In genomic region chr7:19359892-19360641, GRCm38 (mm10) we compare ENCODE assay signal across 8 mouse cellular contexts. TPM values are rescaled to one million over a fixed set of nuclear protein-coding genes. Genes with fewer than 3 reads are reported as not detected.
DNase-seq lines count a peak whose midpoint lies in the region; ATAC-seq lines count a peak whose summit lies in the region.

No protein-coding gene starts in this region.

- DNase-seq in adipocyte (ENCODE audit: low spot score) = peak; percentile 85
- peak; percentile 73 to 77 for DNase-seq in cerebellum, postnatal 14 days
- peak; percentile 75 to 76 for DNase-seq in frontal cortex, postnatal 10 days (ENCODE audit: low spot score in 2 of 2)
- peak; percentile 85 for DNase-seq in hindbrain, embryonic 11.5 days (ENCODE audit: low spot score)
- peak; percentile 37 to 53 for DNase-seq in layer of hippocampus, postnatal 25 days (ENCODE audit: extremely low spot score in 1 of 2, low spot score in 1 of 2)
- DNase-seq in lung, postnatal 14 days = peak; percentile 69
- DNase-seq in right cerebral cortex, postnatal 10 days (ENCODE audit: low spot score in 2 of 2) = peak; percentile 85 to 90
- peak; percentile 77 for DNase-seq in urinary bladder, postnatal 4 days (ENCODE audit: low spot score in 2 of 2)

- H3K9ac ChIP-seq in hindbrain, embryonic 11.5 days (ENCODE audit: low read depth, low read length) = peak overlapping the region; percentile 59

- peak overlapping the region; percentile 62 for H3K4me3 ChIP-seq in hindbrain, embryonic 11.5 days (ENCODE audit: low read depth, low read length)

- WGBS in hindbrain, embryonic 11.5 days = under 1% methylated on average over 45 of the region's 45 CpGs

- peaks cover 15% of the 10 kb centered on the region; the same call in 1 of the 2 replicates for H3K4me1 ChIP-seq in hindbrain, embryonic 11.5 days (replicated peaks; ENCODE audit: control insufficient read depth, insufficient read depth, low read length)

- peaks cover 6% of the 10 kb centered on the region; the same call in 1 of the 2 replicates for H3K36me3 ChIP-seq in hindbrain, embryonic 11.5 days (ENCODE audit: control insufficient read depth, insufficient read depth, low read length)

- peaks cover 4% of the 10 kb centered on the region; the same call in 1 of the 2 replicates for H3K27me3 ChIP-seq in hindbrain, embryonic 11.5 days (ENCODE audit: control insufficient read depth, insufficient read depth, low read length)

- ATAC-seq in hindbrain, embryonic 11.5 days (ENCODE audit: low FRiP score) = peak; percentile 77

- no peaks in the 10 kb centered on the region for H3K9me3 ChIP-seq in hindbrain, embryonic 11.5 days (ENCODE audit: control insufficient read depth, low read length)

- peak overlapping the region; percentile 7; the same call in 1 of the 2 replicates for H3K27ac ChIP-seq in hindbrain, embryonic 11.5 days (ENCODE audit: low read depth, low read length)

- H3K4me2 ChIP-seq in hindbrain, embryonic 11.5 days (replicated peaks; ENCODE audit: low read depth, low read length) = peak overlapping the region; percentile 96

RNA-seq across cellular contexts. Expression of gene Ppp1r13l, which starts 0.5 kb away (rescaled TPM):
- 3.2 and 5.0 TPM in 2 replicates for polyA plus RNA-seq in hindbrain, embryonic 11.5 days (2014; fragmentation: Nextera tagmentation; extraction: Ambion mirVana)
- total RNA-seq in layer of hippocampus, postnatal 25 days (2021) = 1 to 10 TPM; 4.5 to 4.8 TPM

RNA-seq across cellular contexts. Expression of gene Cd3eap, which starts 0.8 kb away (rescaled TPM):
- 14.7 and 15.2 TPM in 2 replicates for polyA plus RNA-seq in hindbrain, embryonic 11.5 days (2014; fragmentation: Nextera tagmentation; extraction: Ambion mirVana)
- 10 to 100 TPM; 17.7 to 18.3 TPM for total RNA-seq in layer of hippocampus, postnatal 25 days (2021)

RNA-seq across cellular contexts. Expression of gene Ercc1, which starts 15.5 kb away (rescaled TPM):
- 108 and 112 TPM in 2 replicates for polyA plus RNA-seq in hindbrain, embryonic 11.5 days (2014; fragmentation: Nextera tagmentation; extraction: Ambion mirVana)
- total RNA-seq in layer of hippocampus, postnatal 25 days (2021) = 10 to 100 TPM; 37.8 to 39.1 TPM

RNA-seq across cellular contexts. Expression of gene Ercc2, which starts 21.7 kb away (rescaled TPM):
- 7.7 and 8.7 TPM in 2 replicates for polyA plus RNA-seq in hindbrain, embryonic 11.5 days (2014; fragmentation: Nextera tagmentation; extraction: Ambion mirVana)
- 10 to 100 TPM; 34.5 to 34.9 TPM for total RNA-seq in layer of hippocampus, postnatal 25 days (2021)

RNA-seq across cellular contexts. Expression of gene Klc3, which starts 43.8 kb away (rescaled TPM):
- 2.3 TPM in 2 replicates for polyA plus RNA-seq in hindbrain, embryonic 11.5 days (2014; fragmentation: Nextera tagmentation; extraction: Ambion mirVana)
- total RNA-seq in layer of hippocampus, postnatal 25 days (2021) = 1 to 10 TPM; 2.2 to 3.4 TPM

Comparison
In these comparisons a context has a peak if more than half of its experiments do, and no peak if none do; other contexts are left out.
1. Peak in every context shown above with its lines: DNase-seq, ATAC-seq, H3K4me3 ChIP-seq and H3K27ac ChIP-seq.